Mouse (Mus musculus) right cerebral cortex, postnatal 10 days (tissue): ENCODE measurements at regions not wholly inside any gene's neighbourhood (a gene's known extent, or its start where the extent isn't known, plus 50 kb on each side); places are given as distances from the start of the nearest gene placed in this dataset.
"Not testable (repeated sequence)": the region's sequence is repeated elsewhere in the genome, so short reads cannot be mapped to it uniquely, and the experiment has no call there.

Experiments
- DNase-seq, 2 experiments: peaks; one replicate each; pipeline ENCODE4 v3.0.0; 2021; ENCODE audit warnings: low spot score in 2 of 2

DNA sequence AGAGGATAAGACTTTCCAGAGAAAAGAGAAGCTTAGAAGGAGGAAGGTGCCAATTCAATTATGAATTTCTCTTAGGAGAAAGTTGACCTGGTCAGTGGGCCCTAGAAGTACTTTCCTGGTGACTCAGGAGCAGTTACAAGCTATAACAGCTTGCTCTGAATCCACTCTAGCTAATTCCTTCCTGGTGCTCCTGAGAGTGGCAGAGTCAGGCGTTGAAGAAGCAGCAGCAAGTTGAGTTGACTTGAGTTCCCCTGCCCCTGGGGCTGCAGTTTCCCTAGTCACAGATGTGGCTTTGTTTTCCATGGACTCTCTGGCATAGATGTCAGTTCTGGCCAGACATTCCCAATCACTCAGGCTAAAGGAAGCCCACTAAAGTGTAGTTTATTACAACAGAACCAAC lies 85.9 kb downstream of the Osr1 start:
- no peak for DNase-seq

DNA sequence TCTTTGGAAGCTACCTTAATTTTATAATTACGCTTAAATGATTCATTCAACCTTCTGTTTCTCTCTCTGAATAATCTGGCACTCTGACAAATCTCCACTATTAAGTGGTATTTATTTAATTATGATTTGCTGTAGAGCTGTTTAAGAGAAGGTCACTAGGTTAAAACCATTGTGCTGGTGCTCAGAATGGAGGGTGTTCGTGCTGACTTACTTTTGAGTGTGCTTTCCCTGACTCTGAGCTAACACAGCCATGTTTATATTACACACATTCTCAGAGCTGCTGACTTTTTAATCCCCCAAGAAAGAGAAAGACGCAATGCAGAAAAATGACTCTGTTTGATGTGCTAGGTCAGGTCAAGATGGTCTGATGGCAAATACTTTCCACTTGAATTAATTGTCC lies 86.4 kb downstream of the Osr1 start:
- DNase-seq: no peak

- no peak for DNase-seq
These were observed 87.4 kb downstream of the Osr1 start for GRCm38 (mm10) chr12:9657199-9657766.

DNA sequence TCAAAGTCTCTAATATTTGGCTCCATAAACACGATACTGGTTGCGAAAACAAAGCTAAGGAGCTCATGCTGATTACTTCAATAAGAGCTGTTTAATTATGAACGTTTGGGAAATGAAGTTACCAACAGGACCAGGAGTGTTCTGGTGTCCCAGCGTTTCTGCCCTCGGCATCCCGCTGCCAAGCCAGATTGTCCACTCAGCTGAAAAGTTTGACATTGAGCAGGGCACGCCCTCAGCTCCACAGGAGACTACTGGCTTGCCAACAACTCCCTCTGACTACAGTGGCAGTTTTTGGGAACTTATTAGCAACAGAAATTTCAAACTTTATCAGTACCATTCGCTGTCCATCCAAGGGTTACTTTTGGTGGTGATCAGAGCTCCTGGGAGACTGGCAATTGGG lies 87.9 kb downstream of the Osr1 start:
- DNase-seq: peak in 1 of 2 experiments; percentile 20

DNA sequence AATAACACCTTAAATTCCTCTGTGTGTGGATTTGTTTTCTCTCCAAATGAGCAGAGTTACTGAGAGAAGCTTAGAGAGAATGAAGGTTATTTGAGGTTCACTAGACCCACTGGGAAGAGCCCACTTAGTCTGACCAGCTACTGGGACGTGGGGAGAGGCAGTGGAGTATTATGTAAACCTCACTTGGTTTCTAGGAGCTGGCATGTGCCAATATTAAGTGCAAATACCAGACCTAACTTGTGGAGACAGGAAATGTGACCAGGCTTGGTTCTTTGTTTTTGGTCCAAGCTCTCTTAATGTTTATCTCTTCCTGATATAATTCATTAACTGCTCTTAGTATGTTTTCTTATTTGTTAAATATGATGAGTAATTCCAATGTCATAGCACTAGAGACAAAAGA lies 90.4 kb downstream of the Osr1 start:
- no peak for DNase-seq

DNA sequence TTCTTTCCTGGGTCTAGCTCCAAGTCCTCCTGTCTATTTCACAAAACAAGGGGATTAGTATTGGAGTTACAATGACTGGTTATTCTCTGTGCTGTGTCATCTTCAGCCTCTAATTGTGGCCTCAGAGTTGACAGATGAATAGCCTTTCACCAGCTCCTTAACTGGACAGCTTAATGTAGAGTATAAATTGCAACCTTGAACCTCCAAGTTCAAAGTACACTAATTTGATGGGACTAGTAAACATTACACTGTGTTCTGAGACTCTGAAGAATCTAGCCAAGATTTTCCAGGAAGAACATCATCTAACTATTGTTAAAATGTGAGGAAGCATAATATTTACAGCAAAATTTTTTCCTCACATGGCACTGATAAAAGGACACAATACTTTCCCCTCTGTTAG lies 118.9 kb downstream of the Osr1 start:
- no peak for DNase-seq

DNA sequence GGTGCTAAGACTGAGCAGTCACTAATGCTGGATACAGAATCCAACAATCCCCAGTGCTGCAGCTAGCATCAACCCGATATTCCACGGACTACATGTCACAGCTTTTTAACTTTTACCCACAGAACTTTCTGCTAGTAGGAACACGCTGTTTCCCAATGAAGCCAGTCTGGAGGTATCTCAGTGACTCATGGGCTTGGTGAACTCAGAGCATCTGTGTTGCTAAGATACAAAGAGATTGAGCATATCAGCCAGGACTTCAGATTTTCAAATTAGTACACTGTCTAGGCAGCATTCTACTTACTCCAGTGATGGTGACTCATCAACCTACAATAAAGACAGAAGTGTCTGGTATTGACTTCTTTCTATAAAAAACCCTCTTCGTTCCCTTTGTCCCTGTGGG lies 119.6 kb downstream of the Osr1 start:
- DNase-seq: peak in 1 of 2 experiments; percentile 34

DNA sequence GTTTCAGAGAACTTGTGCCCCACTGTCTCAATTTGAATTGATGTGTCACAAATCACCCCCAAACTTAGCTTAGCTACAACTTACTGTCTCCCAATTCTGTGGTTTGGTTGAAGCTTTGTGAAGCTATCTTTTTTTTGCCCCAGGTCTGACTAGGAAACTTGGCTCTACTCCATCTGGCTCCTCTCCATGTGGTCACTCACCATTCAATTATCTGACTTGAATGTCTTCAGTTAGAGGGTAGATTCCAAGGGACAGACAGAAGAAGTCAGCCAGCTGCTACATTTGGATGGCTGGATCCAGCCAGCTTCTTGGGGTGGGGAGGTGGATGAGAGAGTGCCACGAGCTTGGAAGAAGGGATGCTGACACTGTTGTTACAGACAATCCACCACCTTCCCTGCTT lies 163.0 kb downstream of the Osr1 start:
- no peak for DNase-seq

DNA sequence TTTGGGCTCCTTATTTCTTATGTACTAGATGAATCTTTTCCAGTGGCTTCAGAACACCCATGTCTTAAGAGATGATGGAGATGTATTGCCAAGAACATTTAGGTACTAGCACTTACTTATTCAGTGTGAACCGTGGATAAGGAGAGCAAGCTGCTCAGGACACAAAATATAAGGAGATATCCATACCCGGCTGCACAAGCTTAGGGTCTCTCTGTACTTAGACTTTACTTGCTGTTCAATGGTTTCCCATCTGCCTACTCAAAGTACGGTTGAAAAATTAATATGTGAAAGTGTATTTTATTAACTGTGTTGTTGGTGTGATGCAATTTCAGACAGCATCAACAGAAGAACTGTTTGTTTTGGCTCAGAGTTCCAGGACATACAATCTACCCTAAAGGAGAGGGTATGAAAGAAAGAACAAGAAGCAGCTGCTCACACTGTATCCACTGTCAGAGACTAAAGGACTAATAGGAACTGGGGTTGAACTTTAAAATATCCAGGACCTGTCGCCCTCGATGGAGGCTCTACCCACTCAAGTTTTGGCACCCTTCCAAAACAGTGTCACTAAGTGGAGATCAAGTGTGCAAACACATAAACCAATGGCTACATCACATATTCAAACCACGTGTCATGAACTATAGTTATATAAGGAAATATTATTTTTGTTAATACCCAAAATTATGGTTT lies 174.9 kb downstream of the Osr1 start:
- no peak for DNase-seq

- no peak for DNase-seq
These were observed 181.6 kb downstream of the Osr1 start for GRCm38 (mm10) chr12:9751261-9752078.

DNA sequence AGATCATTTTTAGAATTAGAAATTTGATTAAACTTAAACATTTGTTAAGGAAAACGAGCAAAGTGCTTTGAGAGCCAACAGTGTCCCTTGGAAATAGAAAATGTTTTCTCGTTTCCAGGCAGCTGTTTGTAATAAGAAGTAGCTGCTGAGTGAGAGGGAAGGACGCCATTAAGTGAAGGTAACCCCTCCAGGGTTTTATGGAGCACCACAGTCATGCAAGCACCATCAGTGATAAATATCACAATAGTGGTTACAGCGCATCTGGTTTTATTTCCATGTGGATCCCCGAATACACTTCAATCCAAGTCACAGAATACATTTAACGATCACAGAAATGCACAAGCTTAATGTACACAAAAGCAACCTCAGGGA lies 182.1 kb downstream of the Osr1 start:
- no peak for DNase-seq

DNA sequence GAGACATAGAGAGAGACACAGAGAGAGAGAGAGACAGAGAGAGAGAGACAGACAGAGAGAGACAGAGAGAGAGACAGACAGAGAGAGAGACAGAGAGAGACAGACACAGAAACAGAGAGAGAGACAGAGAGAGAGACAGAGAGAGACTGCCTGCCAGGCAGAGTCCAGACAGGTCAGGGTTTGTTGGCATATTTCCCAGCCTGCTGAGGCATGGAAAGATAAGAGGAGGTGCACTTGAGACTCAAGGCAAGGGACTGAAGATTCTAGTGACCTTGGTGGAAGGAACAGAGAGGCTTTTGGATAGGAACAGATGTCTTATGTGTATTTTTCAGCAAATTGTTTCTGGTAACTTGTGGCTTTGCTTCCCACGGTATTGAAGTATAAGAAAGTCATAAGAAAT lies 186.5 kb downstream of the Osr1 start:
- DNase-seq: no peak

DNA sequence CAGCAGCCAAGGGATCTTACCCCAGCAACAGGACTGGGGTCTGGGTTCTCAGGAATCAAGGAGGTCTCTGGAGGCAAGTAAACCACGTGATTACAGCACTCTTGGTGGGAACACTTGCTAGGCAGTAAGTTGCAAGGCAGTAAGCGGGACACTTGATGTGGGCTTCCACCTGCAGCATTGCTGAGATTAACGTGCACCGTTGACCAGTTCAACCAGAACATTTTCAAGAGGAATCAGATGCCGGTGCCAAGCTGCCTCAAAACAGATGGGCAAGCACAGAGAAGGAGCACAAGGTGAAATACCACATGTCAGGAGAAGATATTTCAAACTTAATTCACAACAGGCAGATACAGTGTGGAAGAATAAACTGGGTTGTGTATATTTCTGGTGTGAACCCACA lies 190.9 kb downstream of the Osr1 start:
- DNase-seq: no peak

DNA sequence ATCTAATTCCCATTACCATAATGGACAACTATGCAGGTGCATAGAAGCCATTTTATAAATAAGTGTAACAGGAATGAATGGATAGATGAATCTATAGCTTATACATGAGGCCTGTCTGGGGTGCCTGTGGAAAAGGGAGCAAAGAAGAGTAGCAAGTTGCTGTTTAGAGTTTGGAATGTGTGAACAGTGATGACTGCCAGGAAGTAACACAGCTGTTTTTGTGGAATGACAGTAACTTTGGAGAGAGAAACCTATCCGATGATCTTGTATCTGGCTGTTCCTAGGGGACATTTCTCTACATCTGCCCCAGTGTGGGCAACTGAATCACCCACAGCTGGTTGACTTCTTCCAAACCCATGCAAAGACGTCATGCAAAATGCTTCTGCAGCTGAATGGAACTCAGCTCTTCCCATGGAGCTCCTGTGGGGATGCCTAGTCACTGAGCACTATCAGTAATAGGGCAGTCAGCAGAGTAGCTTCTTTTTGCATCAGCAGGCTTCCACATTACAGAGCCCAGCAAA lies 192.4 kb downstream of the Osr1 start:
- not testable (repeated sequence) for DNase-seq

GRCm38 (mm10) chr12:9762842-9763241 lies 192.9 kb downstream of the Osr1 start:
- no peak for DNase-seq

DNA sequence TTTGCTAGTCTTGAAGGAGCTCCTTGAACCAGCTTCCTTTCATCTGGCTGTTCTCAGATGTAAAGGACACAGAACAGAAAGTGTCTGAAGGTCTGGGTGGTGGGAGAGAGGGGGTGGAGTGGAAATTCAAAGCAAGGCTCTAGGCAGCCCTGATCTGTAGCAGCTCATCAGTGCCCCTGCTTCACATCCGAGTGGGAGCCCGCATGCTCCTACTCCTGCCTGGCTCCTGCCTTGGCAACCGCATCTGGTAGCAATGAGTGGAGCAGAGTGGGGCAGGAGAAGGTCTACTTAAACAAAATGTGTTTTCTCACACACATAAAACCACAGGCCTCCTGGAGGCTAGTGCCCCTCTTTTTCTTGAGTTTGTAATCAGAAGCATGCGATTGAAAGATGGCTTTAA lies 201.0 kb downstream of the Osr1 start:
- no peak for DNase-seq

DNA sequence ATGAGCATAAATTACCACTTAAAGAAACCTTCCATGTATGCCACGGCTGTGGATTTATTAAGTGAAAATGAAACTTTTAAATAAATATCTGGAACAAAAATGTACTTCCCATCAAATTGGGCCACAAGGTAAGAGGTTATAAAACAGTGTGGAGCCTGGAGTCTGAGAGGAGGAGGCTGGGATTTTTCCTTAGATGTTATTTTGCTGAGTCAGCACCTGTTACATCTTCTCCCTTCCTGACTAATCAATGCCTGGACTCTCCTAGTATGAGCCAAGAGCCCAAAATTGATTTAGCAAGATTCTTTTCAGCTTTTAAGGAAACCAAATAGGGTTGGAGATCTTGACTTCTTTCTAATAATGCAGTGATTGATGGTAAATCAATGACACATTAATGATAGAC lies 203.0 kb downstream of the Osr1 start:
- no peak for DNase-seq

DNA sequence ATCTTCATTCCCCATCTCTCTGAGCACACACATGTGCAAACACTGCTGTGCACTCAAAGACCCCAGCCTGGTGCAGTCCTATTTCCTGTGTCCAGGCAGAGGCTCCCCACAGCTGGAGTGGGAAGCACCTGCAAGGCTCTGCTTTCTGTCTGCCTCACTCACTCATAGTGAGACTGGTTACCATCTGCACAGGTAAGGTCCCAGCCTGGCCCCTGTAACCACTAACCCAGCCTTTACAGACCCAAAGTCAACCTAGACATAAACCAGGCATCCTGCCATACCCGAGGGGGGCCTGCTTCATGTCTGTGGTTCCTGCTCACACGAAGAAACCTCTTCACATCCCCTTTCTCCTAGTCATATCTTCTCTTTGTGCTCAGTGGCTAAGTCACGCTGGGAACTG lies 232.4 kb downstream of the Osr1 start:
- DNase-seq: no peak

- no peak for DNase-seq
These were observed 237.5 kb downstream of the Osr1 start for GRCm38 (mm10) chr12:9807406-9807805.

DNA sequence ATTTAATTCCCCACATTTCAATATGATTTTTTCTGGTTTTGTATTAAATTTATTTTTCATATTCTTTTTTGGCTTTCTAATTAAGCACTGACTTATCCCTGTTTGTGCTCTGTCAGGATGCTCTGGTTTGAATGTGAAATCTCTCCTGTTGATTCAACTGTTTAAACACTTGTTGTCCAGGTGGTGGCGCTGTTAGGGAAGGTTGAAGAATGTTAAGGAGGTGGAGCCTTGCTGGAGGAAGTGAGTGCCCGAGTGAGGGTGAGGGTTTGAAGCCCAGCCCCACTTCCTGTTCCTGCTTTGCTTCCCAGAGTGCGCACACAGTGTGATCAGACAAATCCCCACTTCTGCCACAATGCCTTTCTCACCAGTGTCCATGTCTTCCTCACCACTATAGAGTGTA lies 263.4 kb downstream of the Osr1 start:
- DNase-seq: no peak

- DNase-seq: no peak
These were observed 269.4 kb downstream of the Osr1 start for GRCm38 (mm10) chr12:9839198-9839845.

DNA sequence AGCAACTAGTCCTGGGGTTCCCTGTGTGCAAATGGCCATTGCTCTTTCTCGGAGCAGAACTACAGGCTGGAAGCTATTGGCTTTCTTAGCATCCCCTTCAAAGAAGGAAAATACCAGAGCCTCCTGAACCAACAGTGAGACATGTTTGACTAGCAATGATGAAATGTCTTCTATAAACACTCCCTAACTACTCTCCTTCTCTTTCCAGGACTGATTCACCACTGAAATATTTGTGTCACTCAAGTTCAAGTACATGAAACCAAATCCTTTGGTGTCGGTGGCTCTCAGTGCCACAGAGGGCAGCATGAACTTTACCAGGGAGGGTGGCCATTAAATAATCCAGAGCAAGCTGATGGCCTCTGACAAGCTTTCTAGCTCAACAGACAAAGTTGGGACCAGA lies 270.0 kb downstream of the Osr1 start:
- no peak for DNase-seq
